Mouse (Mus musculus): ENCODE measurements around the gene Fbxl15.

DNA sequence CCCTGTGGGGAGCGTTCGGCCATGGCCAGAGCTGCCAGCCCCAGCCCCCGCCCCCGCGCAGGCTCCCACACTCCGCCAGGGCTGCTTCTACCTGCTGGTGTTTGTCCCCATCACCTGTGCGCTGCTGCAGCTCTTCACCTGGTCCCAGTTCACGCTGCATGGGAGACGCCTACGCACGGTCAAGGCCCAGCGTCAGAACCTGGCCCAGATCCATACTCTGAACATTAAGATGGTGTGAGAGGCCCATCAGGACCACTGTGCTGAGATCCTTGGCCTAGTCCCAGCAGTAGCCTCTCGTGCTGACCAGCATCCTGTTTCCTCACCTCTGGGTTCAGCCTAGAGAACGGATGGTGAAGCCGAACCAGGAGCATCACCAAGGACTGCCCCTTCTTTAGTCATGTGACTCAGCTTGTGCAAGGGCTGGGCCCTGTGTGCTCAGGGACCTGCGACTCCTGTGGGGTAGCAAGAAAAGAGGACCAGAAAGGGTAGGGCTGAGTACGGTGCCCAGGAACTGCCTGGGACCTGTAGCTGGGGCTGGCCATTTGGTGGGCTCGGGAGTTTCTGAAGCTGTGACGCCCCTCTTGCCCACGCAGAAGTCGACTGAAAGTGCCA, 46.6 kb downstream of the Fbxl15 start:
- TF ChIP-seq EP300 (optimal IDR thresholded peaks at IDR 0.05) (no peak), CTCF (IDR thresholded peaks at IDR 0.05; ENCODE audit: low read depth) (no peak)

Measured in stomach, postnatal 0 days (tissue).